Mouse (Mus musculus) hindbrain, postnatal 0 days (tissue): ENCODE data around the gene Gm20388. TPM values are rescaled to one million over a fixed set of nuclear protein-coding genes. Genes with fewer than 3 reads are reported as not detected.

Experiments
- ATAC-seq: fragments of 200-750 bp; cut with Nextera tagmentation; 2 replicates; pipeline ENCODE4 v1.8.0; 2017; ENCODE audit warnings: mild to moderate bottlenecking, moderate TSS enrichment, moderate library complexity
- DNase-seq: peaks from one replicate; pipeline ENCODE4 v3.0.0-alpha.2; 2015; ENCODE audit warnings: low spot score
- H3K27ac ChIP-seq: fragments of 300-500 bp; sonication (generic); 2 replicates; pipeline ENCODE4 v1.5.1; 2014; ENCODE audit warnings: mild to moderate bottlenecking
- H3K27me3 ChIP-seq: fragments of 300-500 bp; sonication (generic); 2 replicates; pipeline ENCODE4 v1.6.1; 2014; ENCODE audit warnings: low read length, mixed read lengths; ENCODE audit not compliant: insufficient read depth
- H3K36me3 ChIP-seq: fragments of 300-500 bp; sonication (generic); 2 replicates; pipeline ENCODE4 v1.6.1; 2014; ENCODE audit warnings: low read length, mixed read lengths; ENCODE audit not compliant: insufficient read depth
- H3K4me1 ChIP-seq: fragments of 300-500 bp; sonication (generic); 2 replicates; pipeline ENCODE4 v1.6.1; 2014; ENCODE audit warnings: antibody characterized with exemption, low read length, mixed read lengths; ENCODE audit not compliant: insufficient read depth
- H3K4me2 ChIP-seq: fragments of 300-500 bp; sonication (generic); 2 replicates; pipeline ENCODE4 v1.6.1; 2014; ENCODE audit warnings: low read depth, mild to moderate bottlenecking, low read length, moderate library complexity, mixed read lengths
- H3K4me3 ChIP-seq: fragments of 300-500 bp; sonication (generic); 2 replicates; pipeline ENCODE4 v1.5.1; 2014; ENCODE audit warnings: low read length
- H3K9ac ChIP-seq: fragments of 300-500 bp; sonication (generic); replicated peaks from 2 replicates; pipeline ENCODE4 v1.6.1; 2014; ENCODE audit warnings: mild to moderate bottlenecking, low read length, moderate library complexity, mixed read lengths
- H3K9me3 ChIP-seq: fragments of 300-500 bp; sonication (generic); 2 replicates; pipeline ENCODE4 v1.6.1; 2016; ENCODE audit warnings: low read length, mixed read lengths
- CTCF ChIP-seq: IDR thresholded peaks from 2 replicates; pipeline ENCODE4 v1.5.1; 2016; ENCODE audit warnings: antibody characterized with exemption, control low read depth, low read depth
- WGBS: fragments of 180-500 bp; shearing (Covaris S2); extraction: QIAGEN DNeasy Blood & Tissue Kit; methylation state at CpG from one replicate; pipeline ENCODE4 v1.1.7; 2014; 5-methylcytosine and 5-hydroxymethylcytosine counted together
- polyA plus RNA-seq: library from polyadenylated mRNA; unstranded; fragments of >200 nt; fragmentation: Nextera tagmentation; extraction: Ambion mirVana; gene quantifications from 2 replicates; pipeline ENCODE4 v1.2.1, GENCODE M21; 2015
- total RNA-seq: library from RNA; depleted of rRNA; stranded (reverse); fragments of >200 nt; gene quantifications from 2 replicates; pipeline ENCODE4 v1.2.3, GENCODE M21; 2014

The Gm20388 gene
- total and polyA plus RNA-seq, 2 experiments from 2014 or later: 71.3 TPM; not detected in 1

- no peaks in the 10 kb centered on the region for H3K27me3 ChIP-seq
- 0 out of 2 replicates have a peak, but pooled peaks cover 6% of the 10 kb centered on the region for H3K4me1 ChIP-seq
- no peaks in the 10 kb centered on the region for H3K36me3 ChIP-seq
- DNase-seq (peak; percentile 28), ATAC-seq (no peak)
- no peak overlapping the region for H3K4me3 ChIP-seq
- H3K4me2 ChIP-seq: peak overlapping the region; percentile 14; the same call in 1 of the 2 replicates
- no peak overlapping the region for H3K9ac ChIP-seq
- no peak overlapping the region for H3K27ac ChIP-seq
- H3K9me3 ChIP-seq: no peaks in the 10 kb centered on the region
- WGBS: 20% methylated on average over 26 of the region's 26 CpGs
- no peak for TF ChIP-seq CTCF
Measured at GRCm38 (mm10) chr8:121480411-121481031, 1569.9 kb downstream of the Gm20388 start.

DNA sequence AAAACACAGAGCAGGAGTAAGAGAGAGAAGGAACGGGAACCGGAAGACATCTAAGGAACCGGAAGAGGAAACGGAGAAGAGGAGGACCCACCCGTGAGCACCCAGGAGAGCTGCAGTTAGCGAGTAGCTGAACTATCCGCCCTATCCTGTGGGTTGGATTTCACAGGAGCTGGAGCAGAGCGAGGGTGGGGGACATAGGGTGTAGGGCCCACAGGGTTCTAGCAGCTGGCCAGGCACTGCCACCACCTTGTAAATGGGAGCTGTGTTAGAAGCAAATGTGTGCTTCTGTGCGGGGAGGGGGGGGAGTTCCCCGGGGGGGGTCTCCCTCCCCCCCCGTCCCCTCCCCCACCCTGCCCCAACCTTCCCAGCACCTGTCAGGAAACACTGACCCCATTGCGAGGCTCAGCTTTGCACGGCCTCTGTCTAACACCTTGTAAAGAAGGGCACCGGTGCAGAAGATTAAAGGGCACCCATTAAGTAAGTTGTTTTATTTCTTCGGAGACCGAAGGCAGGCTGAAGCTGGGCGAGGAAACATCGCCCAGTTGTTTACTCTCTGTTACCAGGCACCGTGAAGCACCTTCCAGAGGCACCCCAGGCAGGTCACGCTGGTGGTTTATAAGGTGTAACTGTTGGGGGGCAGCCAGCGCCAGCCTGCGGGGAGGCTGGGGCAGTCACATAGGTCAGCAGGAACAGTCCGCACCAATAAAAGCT, 1573.6 kb downstream of the Gm20388 start:
- Histone ChIP-seq H3K4me3 (no peak overlapping the region), H3K4me1 (0 out of 2 replicates have a peak, but pooled peaks cover 6% of the 10 kb centered on the region), H3K27me3 (no peaks in the 10 kb centered on the region), H3K9me3 (no peaks in the 10 kb centered on the region), H3K36me3 (no peaks in the 10 kb centered on the region), H3K4me2 (no peak overlapping the region), H3K9ac (no peak overlapping the region), H3K27ac (no peak overlapping the region)
- WGBS: 75% methylated on average over 23 of the region's 23 CpGs
- ATAC-seq (no peak), DNase-seq (no peak)
- TF ChIP-seq CTCF: no peak

DNA sequence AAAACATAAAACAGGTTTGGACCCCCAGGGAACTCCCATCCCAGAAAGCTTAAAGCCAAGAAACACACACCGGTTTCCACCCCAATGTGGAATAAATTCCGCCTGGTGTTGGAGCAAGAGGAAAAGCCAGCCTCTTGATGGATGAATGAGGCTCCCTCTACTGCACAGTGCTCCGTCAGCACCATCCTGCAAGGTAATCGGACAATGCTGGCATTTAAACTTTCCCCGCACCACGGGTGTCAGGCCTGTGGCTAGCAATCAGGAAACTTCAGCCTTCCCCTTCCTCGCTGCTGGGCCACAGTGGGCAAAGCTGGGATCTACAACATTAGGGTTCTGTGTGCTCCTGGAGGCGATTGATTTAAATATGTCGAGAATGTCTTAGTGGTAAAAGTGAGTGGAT, 1581.0 kb downstream of the Gm20388 start:
- Histone ChIP-seq H3K4me2 (no peak overlapping the region), H3K4me3 (no peak overlapping the region), H3K27me3 (no peaks in the 10 kb centered on the region), H3K4me1 (no peaks in the 10 kb centered on the region), H3K9me3 (no peaks in the 10 kb centered on the region), H3K9ac (no peak overlapping the region), H3K36me3 (no peaks in the 10 kb centered on the region), H3K27ac (no peak overlapping the region)
- ATAC-seq (no peak), DNase-seq (no peak)
- no peak for TF ChIP-seq CTCF
- 46% methylated on average over 9 of the region's 9 CpGs for WGBS

- WGBS: 90% methylated on average over 6 of the region's 6 CpGs
- H3K4me3 ChIP-seq: no peak overlapping the region
- no peak overlapping the region for H3K27ac ChIP-seq
- H3K27me3 ChIP-seq: no peaks in the 10 kb centered on the region
- ATAC-seq (no peak), DNase-seq (no peak)
- no peak overlapping the region for H3K9ac ChIP-seq
- TF ChIP-seq CTCF: no peak
- no peaks in the 10 kb centered on the region for H3K36me3 ChIP-seq
- no peaks in the 10 kb centered on the region for H3K9me3 ChIP-seq
- H3K4me2 ChIP-seq: no peak overlapping the region
- no peaks in the 10 kb centered on the region for H3K4me1 ChIP-seq
Measured at GRCm38 (mm10) chr8:121497621-121498020, 1587.0 kb downstream of the Gm20388 start.

GRCm38 (mm10) chr8:121511751-121512150, 1601.1 kb downstream of the Gm20388 start:
- TF ChIP-seq CTCF: no peak
- DNase-seq (peak; percentile 4), ATAC-seq (peak; percentile 52; the same call in 1 of the 2 replicates)
- WGBS: 49% methylated on average over 9 of the region's 9 CpGs
- H3K27ac ChIP-seq: no peak overlapping the region
- H3K4me3 ChIP-seq: no peak overlapping the region
- H3K27me3 ChIP-seq: peaks cover 18% of the 10 kb centered on the region
- H3K4me2 ChIP-seq: no peak overlapping the region
- H3K4me1 ChIP-seq: no peaks in the 10 kb centered on the region
- H3K36me3 ChIP-seq: no peaks in the 10 kb centered on the region
- no peak overlapping the region for H3K9ac ChIP-seq
- H3K9me3 ChIP-seq: no peaks in the 10 kb centered on the region

DNA sequence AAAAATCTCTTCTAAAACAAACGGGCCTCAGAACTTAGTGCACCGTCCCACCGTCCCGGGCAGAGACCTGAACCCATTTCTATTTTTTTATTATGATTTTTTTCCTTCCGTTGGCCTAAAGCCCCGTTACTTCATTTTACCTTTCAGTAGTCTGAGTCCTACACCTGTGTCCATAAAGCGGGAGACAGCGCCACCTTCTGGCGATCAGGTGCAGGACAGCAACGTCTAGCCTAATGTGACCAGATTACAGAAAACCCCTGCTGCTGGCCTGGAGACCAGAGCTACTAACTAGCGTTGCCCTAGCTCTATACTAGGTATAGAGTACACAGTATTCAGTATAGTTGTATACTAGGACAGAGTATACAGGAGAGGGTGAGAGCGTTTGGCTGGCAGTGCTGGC, 1602.8 kb downstream of the Gm20388 start:
- Histone ChIP-seq H3K4me3 (no peak overlapping the region), H3K9me3 (no peaks in the 10 kb centered on the region), H3K4me2 (no peak overlapping the region), H3K27me3 (peaks cover 18% of the 10 kb centered on the region), H3K4me1 (no peaks in the 10 kb centered on the region), H3K9ac (no peak overlapping the region), H3K27ac (no peak overlapping the region), H3K36me3 (no peaks in the 10 kb centered on the region)
- peak; percentile 98 for TF ChIP-seq CTCF
- DNase-seq: peak; percentile 93
- 7% methylated on average over 12 of the region's 12 CpGs for WGBS
- peak; percentile 85 for ATAC-seq
